Mouse (Mus musculus) kidney, postnatal 4 days (tissue): ENCODE measurements around the gene Susd3.

Experiments used
- DNase-seq, 2 experiments: peaks; one replicate each; pipeline ENCODE4 v3.0.0; 2021; ENCODE audit warnings: mixed read lengths in 2 of 2

The Susd3 gene

GRCm38 (mm10) chr13:49209306-49209705 lies 39.2 kb downstream of the Susd3 start:
- DNase-seq, result no peak

DNA sequence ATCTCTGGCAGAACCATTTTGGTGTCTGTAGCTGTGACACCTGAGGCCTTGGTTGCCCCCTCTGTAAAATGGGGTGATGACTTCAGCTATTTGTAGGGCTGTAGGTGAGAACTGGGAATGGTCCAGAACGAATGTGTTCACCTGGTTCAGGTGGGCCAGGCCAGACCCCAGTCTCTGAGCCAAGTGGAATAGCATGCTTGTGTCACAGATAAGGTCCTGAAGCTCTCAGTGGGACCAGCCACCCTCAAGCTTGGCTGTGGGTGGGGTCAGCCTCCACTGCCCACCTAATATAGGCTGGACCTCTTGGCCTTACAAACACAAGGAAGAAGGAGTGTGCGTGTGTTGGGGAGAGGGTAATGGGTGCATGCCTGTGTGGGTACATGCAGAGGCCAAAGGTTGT lies 42.2 kb downstream of the Susd3 start:
- no peak for DNase-seq

DNA sequence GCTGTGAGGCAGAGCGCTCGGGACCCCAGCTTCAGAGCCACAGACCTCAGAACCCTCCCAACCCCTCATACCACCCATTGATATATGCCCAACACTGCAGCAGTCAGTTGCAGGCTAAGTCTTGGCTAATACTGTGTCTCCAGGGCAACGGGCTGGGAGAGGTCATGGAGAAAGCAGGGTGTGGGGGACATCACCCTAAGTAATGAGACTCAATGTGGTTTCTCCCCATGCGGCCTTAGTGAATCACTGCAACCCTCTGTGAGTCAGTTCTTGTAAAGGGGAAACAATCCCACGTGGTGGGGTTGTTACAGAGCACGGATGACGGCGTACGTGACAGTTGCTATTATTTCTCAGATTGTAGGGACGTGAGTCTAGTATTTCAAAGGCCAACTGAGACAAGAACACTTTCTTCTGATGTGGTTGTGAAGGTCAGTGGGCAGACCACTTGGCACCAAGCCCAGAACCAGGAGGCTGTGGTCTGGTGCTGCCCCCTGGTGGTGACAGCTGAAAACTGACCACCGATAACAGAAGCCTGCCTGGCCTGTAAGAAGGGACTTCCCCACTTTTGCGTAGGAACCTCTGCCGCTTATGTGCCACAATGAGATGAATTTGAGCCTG lies 43.0 kb downstream of the Susd3 start:
- DNase-seq, result peak; percentile 90 to 91

DNA sequence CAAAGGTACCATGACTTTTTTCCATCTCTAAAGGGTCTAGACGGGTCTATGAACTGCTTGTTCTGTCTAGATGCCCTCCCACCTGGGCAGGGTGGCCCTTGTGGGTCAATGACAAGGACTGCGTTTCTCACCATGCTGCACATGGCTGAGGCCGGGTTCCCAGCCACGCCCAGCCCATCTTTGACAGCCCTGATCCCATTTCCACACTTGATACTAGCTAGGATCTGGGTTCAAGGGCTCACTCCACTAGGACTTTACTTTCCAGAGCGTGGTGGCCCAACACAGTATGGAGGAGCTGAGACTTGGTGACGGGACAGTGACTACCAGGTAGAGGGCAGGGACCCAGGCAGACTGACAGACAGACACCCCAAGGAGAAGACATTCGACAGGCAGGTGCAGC lies 46.0 kb downstream of the Susd3 start:
- no peak for DNase-seq

- no peak for DNase-seq
Observed at GRCm38 (mm10) chr13:49200688-49201087, 47.8 kb downstream of the Susd3 start.

- no peak for DNase-seq
Observed at GRCm38 (mm10) chr13:49199891-49200290, 48.6 kb downstream of the Susd3 start.

DNA sequence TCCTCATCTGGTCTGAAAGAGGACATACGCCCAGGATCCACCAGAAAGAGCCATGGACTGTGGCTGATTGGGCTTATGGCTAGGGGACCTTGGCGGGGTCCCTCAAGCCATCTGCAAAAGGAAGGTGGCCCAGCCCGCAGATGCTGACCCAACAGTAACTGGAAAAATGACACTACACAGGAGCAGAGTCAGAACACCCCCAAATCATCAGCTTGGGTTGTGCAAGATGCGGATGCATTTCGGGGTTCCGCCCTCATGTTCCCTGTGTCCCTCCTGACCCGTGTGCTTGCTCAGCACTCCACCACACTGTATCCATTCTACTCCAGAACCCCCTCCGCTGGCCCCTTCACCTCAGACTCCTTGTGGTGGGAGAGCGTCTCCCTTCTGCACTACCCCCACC lies 49.8 kb downstream of the Susd3 start:
- DNase-seq, result no peak

- peak in 1 of 2 experiments; percentile 22 for DNase-seq
Observed at GRCm38 (mm10) chr13:49196766-49197165, 51.7 kb downstream of the Susd3 start.

GRCm38 (mm10) chr13:49196211-49196610 lies 52.3 kb downstream of the Susd3 start:
- DNase-seq, result no peak

DNA sequence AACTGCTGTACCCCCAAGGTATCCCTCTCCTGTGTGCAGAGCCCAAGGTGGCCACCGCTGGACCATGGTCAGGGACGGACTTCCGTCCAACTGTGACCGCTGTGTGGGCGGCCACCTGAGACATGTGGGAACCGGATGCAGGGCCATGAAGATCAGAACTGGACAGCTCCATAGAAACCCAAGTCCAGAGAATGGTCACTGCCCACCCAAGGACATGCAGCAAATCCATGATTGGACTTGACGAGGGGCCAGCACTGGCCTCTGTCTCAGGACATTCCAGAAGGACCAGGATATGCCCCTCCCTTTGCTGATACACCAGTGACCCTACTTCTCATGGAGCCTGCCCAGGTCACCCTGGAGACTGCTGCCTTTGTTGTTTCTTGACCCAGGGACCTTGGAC lies 52.9 kb downstream of the Susd3 start:
- DNase-seq, result peak; percentile 24 to 41

DNA sequence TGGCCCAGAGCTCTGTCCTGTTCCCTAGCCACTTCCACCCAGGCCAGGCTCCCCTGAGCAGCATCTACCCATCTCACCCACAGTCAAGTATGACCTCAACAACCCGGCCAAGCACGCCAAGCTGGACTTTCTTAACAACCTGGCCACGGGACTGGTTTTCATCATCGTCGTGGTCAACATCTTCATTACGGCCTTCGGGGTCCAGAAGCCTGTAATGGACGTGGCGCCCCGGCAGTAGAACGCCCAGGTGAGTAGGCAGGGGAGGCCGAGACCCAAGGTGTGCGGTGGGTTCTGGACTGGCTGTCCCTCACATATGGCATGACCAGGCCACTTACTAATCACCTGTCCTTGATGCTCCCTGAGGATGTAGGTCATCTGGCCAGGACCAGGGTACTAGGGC lies 53.7 kb downstream of the Susd3 start:
- no peak for DNase-seq

DNA sequence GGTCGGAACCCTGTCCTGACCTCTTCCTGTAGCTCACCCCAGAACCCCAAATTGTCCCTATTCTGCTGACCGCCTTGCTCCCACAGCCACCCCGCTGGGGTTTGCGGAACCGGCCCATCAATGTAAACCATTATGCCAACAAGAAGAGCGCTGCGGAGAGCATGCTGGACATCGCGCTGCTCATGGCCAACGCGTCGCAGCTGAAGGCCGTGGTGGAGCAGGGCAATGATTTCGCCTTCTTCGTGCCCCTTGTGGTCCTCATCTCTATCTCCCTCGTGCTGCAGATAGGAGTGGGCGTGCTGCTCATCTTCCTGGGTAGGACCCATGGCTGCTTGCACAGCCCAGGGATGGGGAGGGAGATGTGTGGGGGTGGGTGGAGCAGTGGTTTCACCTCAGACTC lies 54.9 kb downstream of the Susd3 start:
- no peak for DNase-seq

- DNase-seq, result peak; percentile 25 to 45
Observed at GRCm38 (mm10) chr13:49192156-49192855, 56.2 kb downstream of the Susd3 start.

DNA sequence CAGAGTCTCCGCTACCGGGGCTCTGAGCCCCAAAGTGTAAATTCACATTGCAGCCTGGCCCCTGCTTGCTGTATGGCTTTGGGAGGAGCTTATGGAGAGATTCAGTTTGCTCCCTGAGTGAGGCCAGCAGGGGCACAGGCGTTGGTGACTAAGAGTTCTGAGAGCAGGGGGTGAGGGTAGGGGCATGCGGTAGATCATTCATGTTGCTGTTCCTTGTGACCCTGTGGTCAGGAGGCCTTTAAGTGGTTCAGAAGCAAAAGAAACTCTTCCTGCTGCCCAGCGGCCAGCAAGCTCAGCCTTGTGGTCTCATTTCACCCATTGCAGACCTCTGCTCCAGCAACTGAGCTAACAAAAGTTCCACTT lies 56.9 kb downstream of the Susd3 start:
- peak in 1 of 2 experiments; percentile 28 for DNase-seq

GRCm38 (mm10) chr13:49190876-49191672 lies 57.4 kb downstream of the Susd3 start:
- peak; percentile 48 to 69 for DNase-seq

DNA sequence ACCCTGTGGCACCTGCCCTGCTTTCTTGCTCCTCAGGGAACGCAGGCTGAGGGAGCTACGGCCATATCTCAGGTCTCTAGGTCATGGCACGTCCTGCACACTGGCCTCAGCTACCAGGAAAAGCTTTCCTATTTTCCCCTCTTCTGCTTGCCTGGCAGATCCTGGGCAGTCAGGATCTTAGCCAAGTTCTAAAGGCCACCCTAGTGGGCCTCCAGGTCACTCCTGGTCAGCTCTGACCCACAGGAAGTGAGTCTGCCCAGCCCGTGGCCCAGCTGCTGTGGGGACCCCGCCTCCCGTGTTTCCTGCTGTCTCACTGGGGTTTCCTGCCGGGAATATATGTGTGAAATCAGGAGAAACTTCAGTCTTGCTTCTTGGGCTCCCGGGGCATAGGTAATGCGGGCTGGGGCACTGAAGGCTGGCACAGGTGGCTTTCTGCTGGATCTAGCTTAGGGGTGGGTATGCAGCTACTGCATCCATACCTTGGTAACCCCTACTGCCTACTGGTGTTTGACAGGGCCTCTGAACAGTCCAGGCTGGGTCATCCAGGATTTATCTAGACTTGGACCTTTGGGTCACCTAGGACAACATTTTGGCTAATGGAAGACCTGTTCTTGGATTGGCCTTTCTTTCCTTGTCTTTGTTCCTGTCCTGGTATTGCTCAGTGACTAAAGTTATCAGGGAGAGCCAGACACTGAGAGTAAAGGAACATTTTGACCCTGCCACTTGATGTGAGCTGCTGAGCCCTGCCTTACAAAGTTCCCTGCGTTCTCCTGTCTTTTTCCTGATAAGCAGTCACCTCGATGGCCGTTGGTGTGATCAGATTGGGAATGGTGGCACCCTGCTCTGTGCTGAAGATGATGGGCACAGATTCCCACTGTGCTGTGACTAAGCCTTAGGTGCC lies 58.3 kb downstream of the Susd3 start:
- peak; percentile 60 to 78 for DNase-seq

GRCm38 (mm10) chr13:49188966-49189360 lies 59.5 kb downstream of the Susd3 start:
- no peak for DNase-seq

GRCm38 (mm10) chr13:49188219-49188965 lies 60.1 kb downstream of the Susd3 start:
- no peak for DNase-seq

DNA sequence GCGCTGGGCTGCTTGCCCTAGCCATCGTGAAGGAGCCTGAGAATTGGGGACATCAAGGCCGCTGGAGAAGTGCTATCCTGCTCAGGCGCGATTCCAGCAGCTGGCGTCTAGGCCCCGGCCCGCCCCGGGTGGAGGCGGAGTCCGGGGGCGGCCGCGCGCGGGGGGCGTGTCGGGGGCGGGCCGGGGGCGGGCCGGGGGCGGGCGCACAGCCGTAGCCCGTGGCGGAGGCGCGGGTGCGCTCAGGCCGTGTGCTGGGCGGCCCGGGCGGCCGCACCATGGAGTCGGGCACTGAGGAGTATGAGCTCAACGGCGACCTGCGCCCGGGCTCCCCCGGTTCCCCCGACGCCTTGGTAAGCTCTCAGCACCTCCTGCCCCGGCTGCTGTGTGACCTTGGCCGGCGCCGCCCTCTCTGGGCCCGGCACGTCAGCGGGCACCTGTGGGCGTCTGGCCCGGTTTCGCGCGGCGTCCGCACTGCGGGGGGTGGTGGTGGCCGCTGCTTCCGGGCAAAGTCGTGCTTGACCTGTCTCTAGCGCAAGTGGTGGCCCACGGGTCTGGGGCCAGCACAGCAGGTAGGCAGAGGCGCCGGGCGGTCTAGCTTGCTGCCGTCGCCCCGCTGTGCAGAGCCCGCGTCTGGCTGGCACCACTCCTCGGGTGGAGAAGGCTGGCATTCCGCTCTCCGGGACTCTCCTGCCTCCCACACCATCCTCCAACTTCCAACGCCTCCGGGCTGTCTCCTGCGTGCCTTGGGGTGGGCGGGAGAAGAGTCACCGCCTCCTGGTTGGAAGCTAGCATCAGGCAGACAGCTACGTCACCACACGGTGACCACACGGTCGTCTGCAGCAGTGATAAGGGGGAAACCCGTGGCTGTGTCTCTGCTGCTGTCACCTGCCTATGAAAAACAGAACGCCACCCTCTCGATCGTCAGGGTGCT lies 61.0 kb downstream of the Susd3 start, which contains the start of gene Ninj1:
Gene Ninj1, plus strand, starts transcription at position 198 of the 931 bp plus-strand sequence.
- DNase-seq, result peak; percentile 88 to 93

- DNase-seq, result no peak
Observed at GRCm38 (mm10) chr13:49186798-49187287, 61.7 kb downstream of the Susd3 start.

- peak in 1 of 2 experiments; percentile 26 for DNase-seq
Observed at GRCm38 (mm10) chr13:49183646-49184045, 64.9 kb downstream of the Susd3 start.
